In genomic region chr5:16632996-16633395, GRCm38 (mm10) we compare ENCODE assay signal across 16 mouse cellular contexts.
"Had no signal": no experiment of that assay in that cellular context is flagged by ENCODE, and none has a peak within 500 bp of the region (broad histone marks: within the 10 kb centered on the region; RNA-seq: fewer than 3 reads in every experiment).

No protein-coding gene starts in this region.

- DNase-seq: liver, postnatal 0 days; lung, adult 2 months; lung, postnatal 14 days; lung, postnatal 36 days; right cerebral cortex, postnatal 25 days; right cerebral cortex, postnatal 4 days; spleen, adult 18-20 months; thymus, adult 18-20 months; thymus, postnatal 14 days; thymus, postnatal 36 days had no signal

- H3K4me2 ChIP-seq: lung, embryonic 15.5 days; midbrain, embryonic 11.5 days; midbrain, embryonic 13.5 days; midbrain, embryonic 15.5 days; neural tube, embryonic 12.5 days had no signal

- H3K4me3 ChIP-seq: lung, embryonic 15.5 days; megakaryocyte, embryonic 14.5 days; midbrain, embryonic 13.5 days; midbrain, embryonic 15.5 days; neural tube, embryonic 12.5 days had no signal

- H3K27me3 ChIP-seq: lung, embryonic 15.5 days; megakaryocyte, embryonic 14.5 days; midbrain, embryonic 13.5 days; midbrain, embryonic 15.5 days; neural tube, embryonic 12.5 days had no signal

- H3K36me3 ChIP-seq: lung, embryonic 15.5 days; midbrain, embryonic 13.5 days; midbrain, embryonic 15.5 days; neural tube, embryonic 12.5 days had no signal
